ENCODE assay signal across 12 mouse cellular contexts in the genomic region with DNA sequence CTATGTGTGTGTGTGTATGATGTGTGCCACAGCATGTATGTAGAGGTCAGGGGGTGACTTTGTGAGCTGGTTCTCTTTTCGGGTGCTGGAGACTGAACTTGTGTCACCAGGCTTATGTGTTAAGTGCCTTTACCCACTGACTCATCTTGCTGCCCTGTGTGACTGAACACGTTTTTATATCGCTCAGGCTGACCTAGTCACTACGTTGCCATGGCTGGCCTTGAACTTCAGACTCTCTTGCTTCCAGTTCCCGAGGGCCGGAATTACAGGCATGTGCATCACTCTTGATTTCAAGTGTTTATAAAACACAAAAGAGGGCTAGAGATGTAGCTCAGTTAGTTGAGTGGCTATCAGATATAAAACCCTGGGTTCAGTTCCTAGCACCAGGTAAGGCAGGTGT. TPM values are rescaled to one million over a fixed set of nuclear protein-coding genes. Genes with fewer than 3 reads are reported as not detected.
DNase-seq lines count a peak whose midpoint lies in the region.
"Had no signal": no experiment of that assay in that cellular context is flagged by ENCODE, and none has a peak within 500 bp of the region (broad histone marks: within the 10 kb centered on the region; RNA-seq: fewer than 3 reads in every experiment).

No protein-coding gene starts in this region.

- DNase-seq in adrenal gland, adult 2 months = peak; percentile 66
- DNase-seq in adrenal gland, postnatal 4 days (ENCODE audit: low spot score in 2 of 2) = no peak
- peak; percentile 39 for DNase-seq in adrenal gland, postnatal 14 days
- DNase-seq in adrenal gland, postnatal 25 days = peak; percentile 20
- no peak for DNase-seq in kidney, adult 18-20 months
- DNase-seq in urinary bladder, adult 2 months (ENCODE audit: low spot score) = no peak
- DNase-seq: cerebellum, adult 11-12 months; cerebellum, adult 2 months; cerebellum, adult 9-10 months; cerebellum, postnatal 10 days; cerebellum, postnatal 25 days; forebrain, postnatal 0 days had no signal

RNA-seq across cellular contexts. Expression of gene Zfp90, which starts 34.1 kb away (rescaled TPM):
- total RNA-seq in adrenal gland, adult 2 months (2021) = 1 to 10 TPM; 3.1 to 6.8 TPM
- polyA plus RNA-seq in adrenal gland, adult 2 months (2012; rRNA removed) = 0.68 and 1.2 TPM in 2 replicates
- 10 to 100 TPM; 19.0 to 19.4 TPM for total RNA-seq in adrenal gland, postnatal 4 days (2021)
- 5.3 and 8.3 TPM in 2 replicates for total RNA-seq in adrenal gland, postnatal 14 days (2021)
- 5.6 and 8.3 TPM in 2 replicates for total RNA-seq in adrenal gland, postnatal 25 days (2021)
- 9.3 and 9.5 TPM in 2 replicates for polyA plus RNA-seq in urinary bladder, adult 2 months (2012; rRNA removed)

RNA-seq across cellular contexts. Expression of gene Smpd3, which starts 43.2 kb away (rescaled TPM):
- 10 to 100 TPM in 1 of 2 experiments, 1 to 10 TPM in 1; 6.4 to 13.7 TPM for total RNA-seq in adrenal gland, adult 2 months (2021)
- 5.4 and 5.8 TPM in 2 replicates for polyA plus RNA-seq in adrenal gland, adult 2 months (2012; rRNA removed)
- total RNA-seq in adrenal gland, postnatal 4 days (2021) = 10 to 100 TPM; 16.4 to 17.0 TPM
- 9.6 and 10.2 TPM in 2 replicates for total RNA-seq in adrenal gland, postnatal 14 days (2021)
- 6.6 and 8.0 TPM in 2 replicates for total RNA-seq in adrenal gland, postnatal 25 days (2021)
- 1.1 and 1.2 TPM in 2 replicates for polyA plus RNA-seq in urinary bladder, adult 2 months (2012; rRNA removed)

Comparison
In these comparisons a context has a peak if more than half of its experiments do, and no peak if none do; other contexts are left out.
1. DNase-seq: peak in adrenal gland, adult 2 months (single experiment), adrenal gland, postnatal 14 days (single experiment) and adrenal gland, postnatal 25 days (single experiment); none in adrenal gland, postnatal 4 days (0 of 2), kidney, adult 18-20 months (single experiment) and urinary bladder, adult 2 months (single experiment).